Mouse (Mus musculus): Measurements from ENCODE around the gene Suco. TPM values are rescaled to one million over a fixed set of nuclear protein-coding genes. Genes with fewer than 3 reads are reported as not detected.

Suco gene
- polyA plus RNA-seq, 1 experiment from 2014 or later = 10.6 TPM

DNA sequence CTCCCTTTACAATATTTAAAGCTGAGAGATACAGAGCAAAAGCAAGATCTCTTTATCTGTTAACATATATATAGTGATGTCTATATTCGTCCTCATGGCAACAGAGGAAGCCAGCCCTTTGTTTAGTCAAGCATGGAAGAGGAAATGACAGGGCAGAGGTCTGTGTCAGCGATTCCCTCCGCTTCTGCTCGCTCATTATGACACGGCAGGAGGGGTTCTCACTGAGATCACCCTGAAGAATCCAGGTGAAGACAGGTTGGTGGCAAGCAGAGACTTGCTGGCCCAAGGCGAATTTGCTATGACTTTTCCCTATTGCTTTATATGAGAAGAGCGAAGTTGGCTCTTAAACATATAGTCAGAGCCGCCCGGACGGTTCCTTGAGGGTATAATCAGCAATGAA is 19.6 kb upstream of the Suco start:
- Histone ChIP-seq H3K4me3 (ENCODE audit: low read length) (no peak overlapping the region), H3K4me2 (ENCODE audit: low read depth, low read length) (no peak overlapping the region), H3K27me3 (replicated peaks; ENCODE audit: control insufficient read depth, insufficient read depth, low read length) (no peaks in the 10 kb centered on the region), H3K4me1 (ENCODE audit: control insufficient read depth, insufficient read depth, low read length) (no peaks in the 10 kb centered on the region), H3K9me3 (ENCODE audit: control insufficient read depth, low read length) (no peaks in the 10 kb centered on the region), H3K27ac (ENCODE audit: low read length) (no peak overlapping the region), H3K36me3 (ENCODE audit: control insufficient read depth, insufficient read depth, low read length) (no peaks in the 10 kb centered on the region), H3K9ac (ENCODE audit: low read depth, low read length) (no peak overlapping the region)
- WGBS = 44% methylated on average over 10 of the region's 10 CpGs
- ATAC-seq = no peak

GRCm38 (mm10) chr1:161895014-161895413 is 18.5 kb upstream of the Suco start:
- no peak overlapping the region for H3K4me2 ChIP-seq (ENCODE audit: low read depth, low read length)
- ATAC-seq = no peak
- WGBS = 83% methylated on average over 3 of the region's 3 CpGs
- H3K27me3 ChIP-seq (replicated peaks; ENCODE audit: control insufficient read depth, insufficient read depth, low read length) = no peaks in the 10 kb centered on the region
- no peaks in the 10 kb centered on the region for H3K36me3 ChIP-seq (ENCODE audit: control insufficient read depth, insufficient read depth, low read length)
- H3K9me3 ChIP-seq (ENCODE audit: control insufficient read depth, low read length) = no peaks in the 10 kb centered on the region
- no peak overlapping the region for H3K27ac ChIP-seq (ENCODE audit: low read length)
- H3K9ac ChIP-seq (ENCODE audit: low read depth, low read length) = no peak overlapping the region
- no peak overlapping the region for H3K4me3 ChIP-seq (ENCODE audit: low read length)
- no peaks in the 10 kb centered on the region for H3K4me1 ChIP-seq (ENCODE audit: control insufficient read depth, insufficient read depth, low read length)

DNA sequence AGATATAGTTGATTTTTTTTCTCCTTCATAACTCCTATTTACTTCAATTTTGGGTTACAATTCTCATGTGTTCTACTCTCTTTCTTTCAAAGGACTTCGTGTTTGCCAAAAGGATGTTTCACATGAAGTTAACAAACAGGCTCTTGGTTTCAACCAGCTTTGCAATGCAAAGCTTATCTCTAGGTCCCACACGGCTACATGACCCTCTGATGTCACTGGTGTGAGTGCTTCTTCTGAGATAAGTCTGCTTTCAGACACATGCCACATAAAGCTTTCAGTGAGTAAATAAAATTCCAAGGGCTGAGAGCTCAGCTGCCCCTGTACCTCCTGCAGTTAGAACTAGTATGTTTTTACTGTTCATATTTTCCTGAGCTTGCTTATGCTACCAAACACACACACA is 18.1 kb upstream of the Suco start:
- Histone ChIP-seq H3K4me1 (ENCODE audit: control insufficient read depth, insufficient read depth, low read length) (no peaks in the 10 kb centered on the region), H3K4me2 (ENCODE audit: low read depth, low read length) (no peak overlapping the region), H3K27ac (ENCODE audit: low read length) (no peak overlapping the region), H3K36me3 (ENCODE audit: control insufficient read depth, insufficient read depth, low read length) (no peaks in the 10 kb centered on the region), H3K4me3 (ENCODE audit: low read length) (no peak overlapping the region), H3K27me3 (replicated peaks; ENCODE audit: control insufficient read depth, insufficient read depth, low read length) (no peaks in the 10 kb centered on the region), H3K9ac (ENCODE audit: low read depth, low read length) (no peak overlapping the region), H3K9me3 (ENCODE audit: control insufficient read depth, low read length) (no peaks in the 10 kb centered on the region)
- 36% methylated on average over 2 of the region's 2 CpGs for WGBS
- ATAC-seq = peak; percentile 79

DNA sequence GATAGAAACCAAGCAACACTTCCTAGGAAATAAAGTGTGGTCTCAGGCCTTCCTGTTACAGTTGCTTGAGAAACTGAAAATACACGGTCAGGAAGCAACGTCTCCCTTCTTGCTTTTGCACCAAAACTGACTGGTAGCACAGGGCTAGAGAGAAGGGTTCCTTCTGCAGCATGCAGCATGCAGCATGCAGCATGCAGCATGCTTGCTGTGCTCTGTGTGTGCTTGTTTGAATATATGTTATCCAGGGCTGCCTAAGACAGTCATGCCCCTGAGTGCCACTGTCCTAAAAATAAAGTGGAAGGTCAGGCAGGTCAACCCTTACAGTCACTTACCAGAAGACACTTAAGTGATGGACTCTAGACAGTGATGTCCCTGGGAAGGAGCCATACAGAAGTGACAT is 17.6 kb upstream of the Suco start:
- Histone ChIP-seq H3K36me3 (ENCODE audit: control insufficient read depth, insufficient read depth, low read length) (no peaks in the 10 kb centered on the region), H3K27ac (ENCODE audit: low read length) (no peak overlapping the region), H3K9ac (ENCODE audit: low read depth, low read length) (no peak overlapping the region), H3K9me3 (ENCODE audit: control insufficient read depth, low read length) (no peaks in the 10 kb centered on the region), H3K4me1 (ENCODE audit: control insufficient read depth, insufficient read depth, low read length) (no peaks in the 10 kb centered on the region), H3K27me3 (replicated peaks; ENCODE audit: control insufficient read depth, insufficient read depth, low read length) (no peaks in the 10 kb centered on the region), H3K4me2 (ENCODE audit: low read depth, low read length) (no peak overlapping the region), H3K4me3 (ENCODE audit: low read length) (no peak overlapping the region)
- no peak for ATAC-seq
- 61% methylated on average over 2 of the region's 2 CpGs for WGBS

DNA sequence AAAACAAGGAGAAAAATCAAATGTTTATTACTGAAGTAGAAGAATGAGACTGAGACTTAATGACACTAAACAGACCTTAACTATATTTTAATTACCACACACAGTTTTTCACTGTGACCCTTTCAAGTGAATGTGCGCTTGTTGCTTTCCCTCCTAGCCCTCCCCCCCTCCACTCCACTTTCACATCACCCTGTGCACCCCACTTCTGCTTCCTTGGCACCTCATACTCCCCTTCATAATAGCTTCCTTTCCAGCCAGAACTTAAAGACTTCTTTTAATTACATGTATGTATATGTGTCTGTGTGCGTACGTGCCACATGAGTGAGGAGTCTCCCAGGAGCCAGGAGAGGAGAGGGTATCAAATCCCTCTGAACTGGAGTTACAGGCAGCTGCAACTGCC is 12.3 kb upstream of the Suco start:
- H3K27me3 ChIP-seq (replicated peaks; ENCODE audit: control insufficient read depth, insufficient read depth, low read length) = no peaks in the 10 kb centered on the region
- H3K36me3 ChIP-seq (ENCODE audit: control insufficient read depth, insufficient read depth, low read length) = no peaks in the 10 kb centered on the region
- ATAC-seq = no peak
- H3K9ac ChIP-seq (ENCODE audit: low read depth, low read length) = no peak overlapping the region
- no peaks in the 10 kb centered on the region for H3K4me1 ChIP-seq (ENCODE audit: control insufficient read depth, insufficient read depth, low read length)
- WGBS = 90% methylated on average over 3 of the region's 3 CpGs
- no peaks in the 10 kb centered on the region for H3K9me3 ChIP-seq (ENCODE audit: control insufficient read depth, low read length)
- no peak overlapping the region for H3K4me2 ChIP-seq (ENCODE audit: low read depth, low read length)
- H3K4me3 ChIP-seq (ENCODE audit: low read length) = no peak overlapping the region
- H3K27ac ChIP-seq (ENCODE audit: low read length) = no peak overlapping the region

- Histone ChIP-seq H3K36me3 (ENCODE audit: control insufficient read depth, insufficient read depth, low read length) (no peaks in the 10 kb centered on the region), H3K9ac (ENCODE audit: low read depth, low read length) (no peak overlapping the region), H3K4me2 (ENCODE audit: low read depth, low read length) (no peak overlapping the region), H3K27me3 (replicated peaks; ENCODE audit: control insufficient read depth, insufficient read depth, low read length) (no peaks in the 10 kb centered on the region), H3K27ac (ENCODE audit: low read length) (no peak overlapping the region), H3K4me3 (ENCODE audit: low read length) (no peak overlapping the region), H3K9me3 (ENCODE audit: control insufficient read depth, low read length) (no peaks in the 10 kb centered on the region), H3K4me1 (ENCODE audit: control insufficient read depth, insufficient read depth, low read length) (no peaks in the 10 kb centered on the region)
- no peak for ATAC-seq
- 84% methylated on average over 12 of the region's 12 CpGs for WGBS
Observed at GRCm38 (mm10) chr1:161887679-161888260, 11.3 kb upstream of the Suco start.

DNA sequence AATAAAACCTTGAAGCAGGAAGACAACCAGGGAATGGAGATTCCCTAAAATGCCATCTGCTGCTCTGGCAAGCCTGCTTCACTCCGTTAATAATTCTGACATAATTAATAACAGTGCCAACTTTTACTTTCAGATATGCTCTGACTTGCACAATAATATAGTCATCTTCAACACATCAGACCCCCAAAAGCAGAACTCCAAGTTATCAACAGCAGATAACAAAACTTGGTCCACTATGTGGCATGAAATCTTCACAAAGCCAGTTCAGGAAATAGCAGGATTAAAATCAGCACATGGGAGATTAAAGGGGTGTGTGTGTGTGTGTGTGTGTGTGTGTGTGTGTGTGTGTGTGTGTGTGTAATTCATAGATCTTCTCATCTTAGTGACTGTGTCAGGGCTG is 9.3 kb upstream of the Suco start:
- no peaks in the 10 kb centered on the region for H3K4me1 ChIP-seq (ENCODE audit: control insufficient read depth, insufficient read depth, low read length)
- no peak overlapping the region for H3K27ac ChIP-seq (ENCODE audit: low read length)
- no peak overlapping the region for H3K9ac ChIP-seq (ENCODE audit: low read depth, low read length)
- H3K27me3 ChIP-seq (replicated peaks; ENCODE audit: control insufficient read depth, insufficient read depth, low read length) = no peaks in the 10 kb centered on the region
- H3K9me3 ChIP-seq (ENCODE audit: control insufficient read depth, low read length) = no peaks in the 10 kb centered on the region
- no peak for ATAC-seq
- no peak overlapping the region for H3K4me3 ChIP-seq (ENCODE audit: low read length)
- 79% methylated on average over 1 of the region's 1 CpGs for WGBS
- H3K36me3 ChIP-seq (ENCODE audit: control insufficient read depth, insufficient read depth, low read length) = no peaks in the 10 kb centered on the region
- H3K4me2 ChIP-seq (ENCODE audit: low read depth, low read length) = no peak overlapping the region

- Histone ChIP-seq H3K9me3 (ENCODE audit: control insufficient read depth, low read length) (no peaks in the 10 kb centered on the region), H3K9ac (ENCODE audit: low read depth, low read length) (peak overlapping the region; percentile 44), H3K4me3 (ENCODE audit: low read length) (peak overlapping the region; percentile 90), H3K36me3 (ENCODE audit: control insufficient read depth, insufficient read depth, low read length) (no peaks in the 10 kb centered on the region), H3K4me1 (ENCODE audit: control insufficient read depth, insufficient read depth, low read length) (peaks cover 6% of the 10 kb centered on the region), H3K27me3 (replicated peaks; ENCODE audit: control insufficient read depth, insufficient read depth, low read length) (no peaks in the 10 kb centered on the region), H3K4me2 (ENCODE audit: low read depth, low read length) (peak overlapping the region; percentile 48), H3K27ac (ENCODE audit: low read length) (peak overlapping the region; percentile 14)
- 22% methylated on average over 5 of the region's 5 CpGs for WGBS
- no peak for ATAC-seq
Observed at GRCm38 (mm10) chr1:161877580-161878142, 1.2 kb upstream of the Suco start.

GRCm38 (mm10) chr1:161875706-161876552 is 553 bp downstream of the Suco start:
- Histone ChIP-seq H3K27me3 (replicated peaks; ENCODE audit: control insufficient read depth, insufficient read depth, low read length) (no peaks in the 10 kb centered on the region), H3K9me3 (ENCODE audit: control insufficient read depth, low read length) (no peaks in the 10 kb centered on the region), H3K36me3 (ENCODE audit: control insufficient read depth, insufficient read depth, low read length) (no peaks in the 10 kb centered on the region), H3K27ac (ENCODE audit: low read length) (peak overlapping the region; percentile 98), H3K4me1 (ENCODE audit: control insufficient read depth, insufficient read depth, low read length) (peaks cover 6% of the 10 kb centered on the region), H3K9ac (ENCODE audit: low read depth, low read length) (peak overlapping the region; percentile 92), H3K4me3 (ENCODE audit: low read length) (peak overlapping the region; percentile 90), H3K4me2 (ENCODE audit: low read depth, low read length) (peak overlapping the region; percentile 67)
- peak; percentile 54 for ATAC-seq
- under 1% methylated on average over 34 of the region's 34 CpGs for WGBS
